Mouse (Mus musculus) heart, postnatal 36 days (tissue): Measurements from ENCODE around the gene Sigirr. TPM values are rescaled to one million over a fixed set of nuclear protein-coding genes. Genes with fewer than 3 reads are reported as not detected.

Experiments
- DNase-seq, 2 experiments: peaks; one replicate each; pipeline ENCODE4 v3.0.0; 2021 to 2022
- intact Hi-C: fragments of 180-260 bp; cut with DNase I; formaldehyde crosslinking; loops from one replicate; pipeline ENCODE4 v1.15.1; 2025
- total RNA-seq, 2 experiments: library from RNA; stranded (reverse); gene quantifications; 2 replicates each; pipeline ENCODE4 v1.2.3; 2021

The Sigirr gene
- total RNA-seq, 2 experiments from 2014 or later, result 5.6 to 9.5 TPM

- intact Hi-C loops, result no loop called here
- no peak for DNase-seq
These were observed 2.8 kb upstream of the Sigirr start for GRCm38 (mm10) chr7:141103161-141103560.

- intact Hi-C loops, result loop anchor here (10.0 kb wide), 1 partner anchor 268 kb away; no protein-coding TSS in a partner anchor
These were observed 3.2 kb downstream of the Sigirr start for GRCm38 (mm10) chr7:141097177-141097576.

GRCm38 (mm10) chr7:141096649-141097056 is 3.7 kb downstream of the Sigirr start:
- intact Hi-C loops, result loop anchor here (10.0 kb wide), 1 partner anchor 268 kb away; no protein-coding TSS in a partner anchor
- DNase-seq, result peak; percentile 63 to 68

More at GRCm38 (mm10) chr7:141097177-141097576, 3.2 kb downstream of the Sigirr start:
- no peak for DNase-seq

- intact Hi-C loops, result loop anchor here (10.0 kb wide), 1 partner anchor 269 kb away; no protein-coding TSS in a partner anchor
- DNase-seq, result no peak
These were observed 4.4 kb downstream of the Sigirr start for GRCm38 (mm10) chr7:141096021-141096420.

- intact Hi-C loops, result loop anchor here (5.0 to 10.0 kb wide), 2 partner anchors 38 to 270 kb away; no protein-coding TSS in a partner anchor
- DNase-seq, result no peak
These were observed 5.7 kb downstream of the Sigirr start for GRCm38 (mm10) chr7:141094487-141095205.

GRCm38 (mm10) chr7:141093950-141094349 is 6.4 kb downstream of the Sigirr start:
- no peak for DNase-seq
- intact Hi-C loops, result loop anchor here (5.0 to 10.0 kb wide), 2 partner anchors 38 to 271 kb away; no protein-coding TSS in a partner anchor

GRCm38 (mm10) chr7:141092051-141092735 is 8.2 kb downstream of the Sigirr start:
- DNase-seq, result peak; percentile 77 to 84
- intact Hi-C loops, result loop anchor here (1.0 to 10.0 kb wide), 3 partner anchors 40 to 273 kb away; no protein-coding TSS in a partner anchor

- no peak for DNase-seq
- intact Hi-C loops, result loop anchor here (5.0 to 10.0 kb wide), 2 partner anchors 42 to 275 kb away; no protein-coding TSS in a partner anchor
These were observed 10.1 kb downstream of the Sigirr start for GRCm38 (mm10) chr7:141090228-141090627.

- no peak for DNase-seq
- intact Hi-C loops, result no loop called here
These were observed 11.9 kb downstream of the Sigirr start for GRCm38 (mm10) chr7:141088473-141088872.

- intact Hi-C loops, result no loop called here
- no peak for DNase-seq
These were observed 12.5 kb downstream of the Sigirr start for GRCm38 (mm10) chr7:141087894-141088293.

GRCm38 (mm10) chr7:141079481-141080449 is 20.6 kb downstream of the Sigirr start:
- DNase-seq, result no peak
- intact Hi-C loops, result no loop called here

- intact Hi-C loops, result no loop called here
- no peak for DNase-seq
These were observed 21.5 kb downstream of the Sigirr start for GRCm38 (mm10) chr7:141078876-141079275.

- intact Hi-C loops, result no loop called here
- DNase-seq, result no peak
These were observed 22.5 kb downstream of the Sigirr start, which contains the start of gene Pkp3 for GRCm38 (mm10) chr7:141077841-141078240. TSS of gene Pkp3 (plus strand) at chr7:141078218.

GRCm38 (mm10) chr7:141073782-141074181 is 26.6 kb downstream of the Sigirr start:
- intact Hi-C loops, result loop anchor here (5.0 kb wide), 1 partner anchor 104 kb away; no protein-coding TSS in a partner anchor
- DNase-seq, result no peak

GRCm38 (mm10) chr7:141072017-141072745 is 28.2 kb downstream of the Sigirr start:
- peak in 1 of 2 experiments; percentile 32 for DNase-seq
- intact Hi-C loops, result loop anchor here (5.0 kb wide), 1 partner anchor 105 kb away; no protein-coding TSS in a partner anchor

- peak; percentile 76 to 81 for DNase-seq
These were observed 30.1 kb downstream of the Sigirr start for GRCm38 (mm10) chr7:141070058-141070862.

GRCm38 (mm10) chr7:141068351-141068750 is 32.0 kb downstream of the Sigirr start:
- intact Hi-C loops, result loop anchor here (2.0 kb wide), 1 partner anchor 18 kb away; no protein-coding TSS in a partner anchor
- no peak for DNase-seq

More at GRCm38 (mm10) chr7:141070058-141070862, 30.1 kb downstream of the Sigirr start:
- intact Hi-C loops, result loop anchor here (1.0 to 5.0 kb wide), 3 partner anchors 107 to 225 kb away; partner anchors contain the start of gene Scgb1c1

GRCm38 (mm10) chr7:141064576-141064975 is 35.8 kb downstream of the Sigirr start:
- intact Hi-C loops, result no loop called here
- no peak for DNase-seq
